Mouse (Mus musculus) heart, adult 9 months (tissue): ENCODE data around the gene Nr1i2.
"Not testable (repeated sequence)": the region's sequence is repeated elsewhere in the genome, so short reads cannot be mapped to it uniquely, and the experiment has no call there.

ENCODE experiments used
- DNase-seq, 2 experiments: peaks; one replicate each; pipeline ENCODE4 v3.0.0; 2022; ENCODE audit warnings: low spot score in 2 of 2

The Nr1i2 gene

DNA sequence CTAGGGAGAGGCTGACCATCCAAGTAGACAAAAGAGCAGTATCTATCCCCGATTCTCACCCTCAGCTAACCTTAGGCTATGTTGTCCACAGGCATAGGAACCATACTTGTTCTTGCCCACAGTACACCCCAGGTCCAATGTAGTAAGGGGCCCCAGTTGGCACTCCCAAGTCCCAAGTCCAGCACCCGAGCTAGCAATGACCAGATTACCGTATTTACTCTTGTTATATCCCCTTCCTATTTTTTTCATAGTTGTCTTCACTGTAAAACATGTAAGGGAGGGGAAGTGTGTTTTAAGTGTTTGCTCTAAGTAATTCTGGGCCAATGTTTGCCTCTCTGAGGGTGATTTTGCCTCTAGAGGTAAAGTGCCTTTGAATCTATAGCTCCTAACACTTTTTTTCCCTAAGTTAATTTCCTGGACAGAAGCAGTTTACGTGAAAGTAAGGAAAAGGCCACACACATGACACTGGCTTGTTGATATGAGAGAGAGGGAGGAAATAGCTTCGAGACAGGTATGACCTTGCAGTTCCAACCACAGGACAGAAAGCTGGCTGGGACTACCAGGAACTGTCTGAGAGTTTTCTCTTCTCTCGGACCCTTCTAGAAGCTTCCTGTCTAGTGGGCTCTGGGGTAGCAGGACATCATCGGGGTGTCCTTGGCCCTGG is at the start of gene Nr1i2:
TSS of gene Nr1i2 (minus strand) at position 140 of the 664 bp plus-strand sequence.
- DNase-seq, result no peak

- DNase-seq, result peak; percentile 66 to 80
These were observed 47.0 kb upstream of the Nr1i2 start, which contains the start of gene Maats1 for GRCm38 (mm10) chr16:38341396-38342324. TSS of gene Maats1 (minus strand) at chr16:38342143.

- DNase-seq, result not testable (repeated sequence)
These were observed 43.5 kb upstream of the Nr1i2 start for GRCm38 (mm10) chr16:38338077-38338476.

DNA sequence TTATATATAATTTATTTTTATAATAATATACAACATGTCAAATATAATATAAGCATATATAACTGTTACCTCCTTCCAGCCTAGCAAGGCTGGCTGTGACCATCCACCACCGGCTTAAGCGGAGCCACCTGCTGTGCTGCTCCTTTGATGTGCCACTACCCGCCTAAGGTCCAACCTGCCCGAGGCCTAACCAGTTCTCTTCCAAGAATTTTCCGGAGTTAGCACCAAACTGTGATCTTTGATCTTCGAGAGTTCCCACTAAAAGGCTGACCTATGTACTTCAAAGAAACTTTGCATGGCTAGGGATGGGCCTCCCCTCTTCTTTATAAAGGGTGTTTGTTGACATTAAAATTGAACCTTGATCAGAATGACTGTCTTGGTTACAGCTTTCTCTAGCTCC is 39.8 kb upstream of the Nr1i2 start:
- no peak for DNase-seq

GRCm38 (mm10) chr16:38329340-38329739 is 34.7 kb upstream of the Nr1i2 start:
- DNase-seq, result no peak

- DNase-seq, result no peak
These were observed 32.3 kb upstream of the Nr1i2 start for GRCm38 (mm10) chr16:38326778-38327397.

DNA sequence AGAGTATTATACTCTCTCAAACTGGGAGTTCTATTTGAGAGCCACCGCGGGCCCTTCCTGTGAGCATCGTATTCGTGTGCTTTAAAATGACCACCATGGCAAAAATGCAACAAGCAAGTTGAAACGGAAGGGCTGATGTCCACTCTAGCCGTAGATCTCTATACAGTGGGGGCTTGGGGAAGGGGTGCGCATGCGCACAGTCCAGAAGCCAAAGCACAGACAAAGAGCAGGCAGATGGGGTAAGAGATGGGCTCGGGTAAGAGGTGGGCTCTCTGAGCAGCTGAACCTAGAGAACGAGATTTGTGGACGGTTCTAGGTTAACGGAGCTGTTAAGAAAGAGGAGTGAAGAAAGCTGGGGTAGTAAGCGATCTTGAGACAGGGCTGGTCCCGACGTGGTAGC is 29.7 kb upstream of the Nr1i2 start:
- no peak for DNase-seq

DNA sequence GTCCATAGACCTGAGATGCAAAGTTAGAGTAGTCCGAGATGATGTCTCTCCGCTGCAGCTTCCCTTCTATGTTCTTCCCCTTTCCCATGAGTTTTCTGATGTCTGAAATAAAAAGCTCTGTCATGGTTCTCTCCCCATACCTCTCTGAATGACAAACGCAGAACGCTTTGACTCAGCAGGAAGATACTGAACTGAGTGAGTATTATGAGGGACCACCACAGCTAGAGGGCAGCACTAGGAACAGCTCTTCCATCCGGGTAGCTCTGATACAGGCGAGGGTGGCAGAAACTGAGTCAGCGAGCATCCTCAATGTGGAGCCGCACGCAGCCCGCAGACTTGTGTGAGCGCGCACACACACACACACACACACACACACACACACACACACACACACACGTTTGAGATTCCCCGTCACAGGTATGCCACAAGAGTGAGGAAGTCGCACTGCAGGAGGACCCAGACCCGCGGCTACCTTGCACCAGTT is 26.9 kb upstream of the Nr1i2 start:
- no peak for DNase-seq

DNA sequence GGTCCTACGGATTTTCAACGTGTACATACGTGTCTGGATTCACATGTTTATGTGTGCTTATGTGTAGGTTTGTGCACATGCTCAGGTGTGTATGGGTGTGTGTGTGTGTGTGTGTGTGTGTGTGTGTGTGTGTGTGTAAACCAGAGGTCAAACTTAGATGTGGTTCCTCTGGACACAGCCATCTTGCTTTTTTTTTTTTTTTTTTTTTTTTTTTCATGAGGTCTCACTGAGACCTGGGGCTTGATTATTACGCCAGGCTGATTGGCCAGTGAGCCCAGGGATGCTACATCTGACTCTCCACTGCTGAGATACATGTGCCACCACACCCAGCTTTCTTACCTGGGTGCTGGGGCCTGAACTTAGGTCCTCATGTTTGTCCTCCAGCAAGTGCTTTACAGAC is 24.5 kb upstream of the Nr1i2 start:
- DNase-seq, result no peak

DNA sequence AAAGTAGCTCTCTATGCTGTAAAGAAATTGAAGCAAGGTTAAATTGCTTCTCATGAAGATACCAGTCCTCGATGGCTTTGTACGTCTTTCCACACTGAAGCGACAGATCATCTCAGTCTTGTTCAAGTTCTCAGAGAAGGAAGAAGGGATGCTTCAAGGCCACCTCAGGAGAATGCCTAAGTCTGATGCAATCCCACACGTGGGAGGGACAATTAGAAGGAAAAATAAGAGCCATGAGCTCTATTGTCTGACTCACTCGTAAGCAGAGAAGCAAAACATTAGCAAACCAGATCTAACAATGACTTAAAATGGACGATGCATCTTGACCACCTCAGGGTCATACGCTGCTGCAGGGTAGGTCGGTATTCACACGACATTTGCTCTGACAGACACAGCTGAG is 23.9 kb upstream of the Nr1i2 start:
- DNase-seq, result no peak

GRCm38 (mm10) chr16:38308195-38308594 is 13.6 kb upstream of the Nr1i2 start:
- DNase-seq, result no peak

GRCm38 (mm10) chr16:38307651-38308050 is 13.0 kb upstream of the Nr1i2 start:
- DNase-seq, result no peak

- no peak for DNase-seq
These were observed 12.6 kb upstream of the Nr1i2 start for GRCm38 (mm10) chr16:38307221-38307605.

- no peak for DNase-seq
These were observed 12.1 kb upstream of the Nr1i2 start for GRCm38 (mm10) chr16:38306571-38307220.

DNA sequence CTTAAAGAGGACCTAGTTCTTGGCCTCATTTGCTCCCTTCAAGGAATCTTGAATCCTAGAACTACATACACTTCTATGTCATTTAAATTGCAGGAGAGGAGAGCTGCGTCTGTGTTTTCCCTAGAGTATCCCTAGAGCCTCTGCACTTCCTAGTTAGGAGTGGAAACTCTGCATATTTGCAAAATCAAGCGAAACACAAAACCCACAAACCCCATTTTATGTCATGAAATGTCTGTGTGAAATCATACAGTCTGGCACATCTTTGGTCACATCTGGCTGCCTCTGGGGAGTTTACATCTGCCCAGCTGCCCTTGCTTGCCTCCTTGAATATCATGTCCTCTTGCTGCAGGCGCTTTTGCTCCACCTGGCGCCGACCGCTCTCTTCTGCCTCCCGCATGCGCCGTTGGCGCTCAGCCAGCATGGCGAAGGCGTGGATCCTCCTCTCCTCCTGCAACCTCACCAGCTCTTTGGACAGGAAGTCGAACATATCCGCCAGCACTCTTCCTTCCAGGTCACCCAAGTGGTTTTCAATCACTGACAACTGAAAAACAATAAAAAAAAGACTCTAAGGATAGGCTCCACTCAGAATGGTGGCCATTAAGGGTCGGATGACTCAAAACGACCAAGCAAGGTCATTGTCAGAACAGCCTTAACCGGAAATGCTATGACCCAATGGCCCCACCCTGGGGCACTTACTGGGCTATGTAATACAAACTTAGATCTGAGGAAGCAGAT is 10.0 kb upstream of the Nr1i2 start:
- DNase-seq, result peak; percentile 6 to 12

DNA sequence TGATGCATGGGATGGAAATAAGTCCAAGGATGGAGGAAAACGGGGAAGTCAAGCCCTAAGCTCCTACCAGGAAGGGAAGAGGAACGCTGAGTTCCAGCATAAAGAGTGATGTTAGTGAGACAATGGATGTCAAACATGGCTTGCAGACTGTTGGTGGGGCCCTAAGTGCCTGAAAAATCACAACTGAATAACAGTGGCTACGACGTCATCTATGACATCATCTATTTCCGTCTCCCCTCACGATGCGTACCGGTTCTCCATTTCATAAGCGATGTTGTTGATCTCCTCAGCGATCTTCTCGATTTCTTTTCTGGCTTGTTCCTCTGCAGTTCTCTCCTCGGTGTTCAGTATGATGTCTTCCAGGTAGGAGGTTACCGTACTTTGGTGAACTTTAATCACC is 7.7 kb upstream of the Nr1i2 start:
- no peak for DNase-seq

DNA sequence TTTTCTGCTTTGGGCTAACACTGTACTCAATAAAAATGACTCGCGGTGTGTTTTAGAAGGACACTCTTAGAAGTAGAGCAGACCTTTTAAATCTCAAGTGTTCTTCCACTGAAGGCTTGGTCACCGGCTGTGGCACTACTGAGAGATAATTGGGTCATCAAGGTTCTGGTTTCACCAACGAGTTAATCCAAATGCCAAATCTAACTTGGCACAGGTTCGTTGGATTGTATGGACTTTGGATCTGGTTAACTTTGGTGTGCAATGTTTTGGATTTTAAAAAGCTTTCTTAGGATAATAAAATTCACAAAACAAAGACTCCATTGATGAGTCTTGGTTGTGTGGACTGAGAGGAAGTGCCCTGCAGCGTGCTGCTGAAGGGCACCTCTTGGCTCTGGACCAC is 3.8 kb upstream of the Nr1i2 start:
- no peak for DNase-seq

DNA sequence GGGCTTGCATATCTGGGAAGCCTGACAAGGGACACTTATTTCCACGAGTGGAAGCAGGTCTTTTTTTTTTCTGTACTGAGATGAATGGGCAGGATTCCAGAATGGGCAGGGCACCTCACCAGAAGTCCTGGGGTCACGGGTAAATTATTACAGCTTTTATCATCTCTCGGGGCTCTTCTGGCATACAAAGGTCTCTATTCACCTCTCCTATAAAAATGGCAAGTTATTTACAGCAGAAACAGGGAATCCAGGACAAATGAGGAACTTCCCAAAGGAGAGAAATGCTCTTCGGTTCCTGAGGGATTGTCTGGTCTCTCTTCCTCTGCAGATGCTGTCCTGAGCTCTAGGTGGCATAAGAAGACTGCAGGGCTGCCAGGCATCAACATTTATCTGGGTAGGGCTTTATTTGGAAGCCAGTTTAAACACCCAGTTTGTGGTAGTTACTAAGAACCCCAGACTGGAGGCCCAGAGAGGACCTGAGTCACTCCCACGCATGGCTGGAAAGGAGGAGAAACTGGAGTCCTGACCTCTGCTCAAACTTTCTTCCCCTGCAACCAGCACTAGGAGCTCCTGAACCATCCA is 816 bp upstream of the Nr1i2 start:
- DNase-seq, result no peak

DNA sequence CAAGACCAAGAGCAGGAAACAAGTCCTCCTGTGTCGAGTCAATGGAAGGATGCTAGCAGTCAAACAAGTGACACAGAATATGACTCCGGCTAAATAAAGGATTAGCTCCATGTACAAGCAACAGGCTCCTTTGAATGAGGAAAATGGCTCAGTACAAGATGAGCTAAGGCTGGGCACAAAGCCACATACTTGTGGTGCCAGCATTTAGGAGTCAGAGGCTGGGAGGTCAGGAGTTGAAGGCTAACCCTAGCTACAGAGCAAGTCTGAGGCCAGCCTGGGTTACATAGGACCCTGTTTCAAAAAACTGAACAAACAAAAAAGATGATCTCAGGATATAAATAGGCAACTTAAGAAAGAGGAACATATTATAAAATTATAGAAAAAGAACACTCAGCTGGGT is 4.5 kb downstream of the Nr1i2 start:
- no peak for DNase-seq

- DNase-seq, result no peak
These were observed 5.8 kb downstream of the Nr1i2 start for GRCm38 (mm10) chr16:38288851-38289250.

- DNase-seq, result no peak
These were observed 6.9 kb downstream of the Nr1i2 start for GRCm38 (mm10) chr16:38287762-38288161.
